Mouse (Mus musculus): ENCODE data around the gene Ces4a. TPM values are rescaled to one million over a fixed set of nuclear protein-coding genes. Genes with fewer than 3 reads are reported as not detected.
"Not testable (repeated sequence)": the region's sequence is repeated elsewhere in the genome, so short reads cannot be mapped to it uniquely, and the experiment has no call there.

The Ces4a gene
- total RNA-seq, 2 experiments from 2014 or later = not detected

GRCm38 (mm10) chr8:105167116-105167515 is 35.5 kb downstream of the Ces4a start:
- no peak for ATAC-seq (replicated peaks; ENCODE audit: poor library complexity, severe bottlenecking)

GRCm38 (mm10) chr8:105169582-105169981 is 38.0 kb downstream of the Ces4a start:
- no peak for ATAC-seq (replicated peaks; ENCODE audit: poor library complexity, severe bottlenecking)

- ATAC-seq (replicated peaks; ENCODE audit: poor library complexity, severe bottlenecking) = peak; percentile 13
Measured at GRCm38 (mm10) chr8:105170041-105170380, 38.4 kb downstream of the Ces4a start.

- peak; percentile 88 for ATAC-seq (replicated peaks; ENCODE audit: poor library complexity, severe bottlenecking)
Measured at GRCm38 (mm10) chr8:105170381-105171115, 38.9 kb downstream of the Ces4a start, which contains the start of gene Cbfb. TSS of gene Cbfb (plus strand) at chr8:105170674.

- ATAC-seq (replicated peaks; ENCODE audit: poor library complexity, severe bottlenecking) = peak; percentile 49
Measured at GRCm38 (mm10) chr8:105171116-105172002, 39.8 kb downstream of the Ces4a start.

GRCm38 (mm10) chr8:105172003-105172362 is 40.4 kb downstream of the Ces4a start:
- peak; percentile 43 for ATAC-seq (replicated peaks; ENCODE audit: poor library complexity, severe bottlenecking)

- not testable (repeated sequence) for ATAC-seq (replicated peaks; ENCODE audit: poor library complexity, severe bottlenecking)
Measured at GRCm38 (mm10) chr8:105175287-105175686, 43.7 kb downstream of the Ces4a start.

- ATAC-seq (replicated peaks; ENCODE audit: poor library complexity, severe bottlenecking) = no peak
Measured at GRCm38 (mm10) chr8:105178211-105178800, 46.7 kb downstream of the Ces4a start.

GRCm38 (mm10) chr8:105182201-105182600 is 50.6 kb downstream of the Ces4a start:
- ATAC-seq (replicated peaks; ENCODE audit: poor library complexity, severe bottlenecking) = no peak

- no peak for ATAC-seq (replicated peaks; ENCODE audit: poor library complexity, severe bottlenecking)
Measured at GRCm38 (mm10) chr8:105186467-105187005, 54.9 kb downstream of the Ces4a start.

GRCm38 (mm10) chr8:105192182-105192581 is 60.6 kb downstream of the Ces4a start:
- ATAC-seq (replicated peaks; ENCODE audit: poor library complexity, severe bottlenecking) = no peak

Other genes with a start within 250 kb of the Ces4a start
- gene Ces2e, start 205.5 kb upstream of the Ces4a start, total RNA-seq (2014; fragmentation: Nextera tagmentation) = not detected in 2 replicates
- gene Ces2e, start 205.5 kb upstream of the Ces4a start, total RNA-seq (2017) = not detected in 2 replicates
- gene Ces2f, start 184.4 kb upstream of the Ces4a start, total RNA-seq (2014; fragmentation: Nextera tagmentation) = not detected in 2 replicates
- gene Ces2f, start 184.4 kb upstream of the Ces4a start, total RNA-seq (2017) = not detected in 2 replicates
- 0.15 and 0.32 TPM in 2 replicates for gene Ces2g, start 170.1 kb upstream of the Ces4a start, total RNA-seq (2014; fragmentation: Nextera tagmentation)
- 0.65 and 0.88 TPM in 2 replicates for gene Ces2g, start 170.1 kb upstream of the Ces4a start, total RNA-seq (2017)
- not detected in 2 replicates for gene Ces2h, start 130.9 kb upstream of the Ces4a start, total RNA-seq (2014; fragmentation: Nextera tagmentation)
- gene Ces2h, start 130.9 kb upstream of the Ces4a start, total RNA-seq (2017) = not detected in 2 replicates
- gene Ces3a, start 83.2 kb upstream of the Ces4a start, total RNA-seq (2014; fragmentation: Nextera tagmentation) = not detected in 2 replicates
- not detected in 2 replicates for gene Ces3a, start 83.2 kb upstream of the Ces4a start, total RNA-seq (2017)
- not detected in 2 replicates for gene Ces3b, start 48.0 kb upstream of the Ces4a start, total RNA-seq (2014; fragmentation: Nextera tagmentation)
- gene Ces3b, start 48.0 kb upstream of the Ces4a start, total RNA-seq (2017) = not detected in 2 replicates
- gene Cbfb, start 38.9 kb downstream of the Ces4a start, total RNA-seq (2014; fragmentation: Nextera tagmentation) = 119 and 135 TPM in 2 replicates
- 177 and 185 TPM in 2 replicates for gene Cbfb, start 38.9 kb downstream of the Ces4a start, total RNA-seq (2017)
- 30.9 and 41.0 TPM in 2 replicates for gene D230025D16Rik, start 93.3 kb downstream of the Ces4a start, total RNA-seq (2014; fragmentation: Nextera tagmentation)
- gene D230025D16Rik, start 93.3 kb downstream of the Ces4a start, total RNA-seq (2017) = 21.8 and 25.7 TPM in 2 replicates
- 0.32 TPM in 1 of 2 replicates, not detected in the other for gene B3gnt9, start 123.4 kb downstream of the Ces4a start, total RNA-seq (2014; fragmentation: Nextera tagmentation)
- gene B3gnt9, start 123.4 kb downstream of the Ces4a start, total RNA-seq (2017) = 1.0 TPM in 1 of 2 replicates, not detected in the other
- gene Tradd, start 132.8 kb downstream of the Ces4a start, total RNA-seq (2014; fragmentation: Nextera tagmentation) = 8.7 and 9.4 TPM in 2 replicates
- 15.8 and 21.0 TPM in 2 replicates for gene Tradd, start 132.8 kb downstream of the Ces4a start, total RNA-seq (2017)
- gene Fbxl8, start 132.8 kb downstream of the Ces4a start, total RNA-seq (2014; fragmentation: Nextera tagmentation) = 0.21 and 4.4 TPM in 2 replicates
- gene Fbxl8, start 132.8 kb downstream of the Ces4a start, total RNA-seq (2017) = 1.7 and 3.6 TPM in 2 replicates
- not detected in 2 replicates for gene Hsf4, start 138.0 kb downstream of the Ces4a start, total RNA-seq (2014; fragmentation: Nextera tagmentation)
- gene Hsf4, start 138.0 kb downstream of the Ces4a start, total RNA-seq (2017) = not detected in 2 replicates
- not detected in 2 replicates for gene Nol3, start 144.3 kb downstream of the Ces4a start, total RNA-seq (2014; fragmentation: Nextera tagmentation)
- gene Nol3, start 144.3 kb downstream of the Ces4a start, total RNA-seq (2017) = not detected in 2 replicates
- gene 4931428F04Rik, start 158.1 kb downstream of the Ces4a start, total RNA-seq (2014; fragmentation: Nextera tagmentation) = 2.7 and 4.0 TPM in 2 replicates
- gene 4931428F04Rik, start 158.1 kb downstream of the Ces4a start, total RNA-seq (2017) = 0.56 and 0.93 TPM in 2 replicates
- gene Exoc3l, start 164.3 kb downstream of the Ces4a start, total RNA-seq (2014; fragmentation: Nextera tagmentation) = not detected in 2 replicates
- gene Exoc3l, start 164.3 kb downstream of the Ces4a start, total RNA-seq (2017) = 0.60 and 2.5 TPM in 2 replicates
- 139 and 170 TPM in 2 replicates for gene E2f4, start 165.9 kb downstream of the Ces4a start, total RNA-seq (2014; fragmentation: Nextera tagmentation)
- 44.3 and 50.9 TPM in 2 replicates for gene E2f4, start 165.9 kb downstream of the Ces4a start, total RNA-seq (2017)
- 2.6 and 5.6 TPM in 2 replicates for gene Elmo3, start 173.8 kb downstream of the Ces4a start, total RNA-seq (2014; fragmentation: Nextera tagmentation)
- gene Elmo3, start 173.8 kb downstream of the Ces4a start, total RNA-seq (2017) = 0.05 and 3.2 TPM in 2 replicates
- 5.2 and 5.3 TPM in 2 replicates for gene Lrrc29, start 194.5 kb downstream of the Ces4a start, total RNA-seq (2014; fragmentation: Nextera tagmentation)
- gene Lrrc29, start 194.5 kb downstream of the Ces4a start, total RNA-seq (2017) = 2.0 and 2.3 TPM in 2 replicates
- 82.8 and 106 TPM in 2 replicates for gene Tmem208, start 194.6 kb downstream of the Ces4a start, total RNA-seq (2014; fragmentation: Nextera tagmentation)
- gene Tmem208, start 194.6 kb downstream of the Ces4a start, total RNA-seq (2017) = 37.1 and 64.8 TPM in 2 replicates
- gene Fhod1, start 216.2 kb downstream of the Ces4a start, total RNA-seq (2014; fragmentation: Nextera tagmentation) = 7.0 and 12.9 TPM in 2 replicates
- 2.5 and 2.6 TPM in 2 replicates for gene Fhod1, start 216.2 kb downstream of the Ces4a start, total RNA-seq (2017)
- 0.82 and 3.8 TPM in 2 replicates for gene Slc9a5, start 217.0 kb downstream of the Ces4a start, total RNA-seq (2014; fragmentation: Nextera tagmentation)
- gene Slc9a5, start 217.0 kb downstream of the Ces4a start, total RNA-seq (2017) = 0.41 and 0.73 TPM in 2 replicates
- 0.47 TPM in 1 of 2 replicates, not detected in the other for gene Plekhg4, start 241.5 kb downstream of the Ces4a start, total RNA-seq (2014; fragmentation: Nextera tagmentation)
- 0.09 TPM in 1 of 2 replicates, not detected in the other for gene Plekhg4, start 241.5 kb downstream of the Ces4a start, total RNA-seq (2017)